Mouse (Mus musculus) forebrain, postnatal 0 days (tissue): ENCODE measurements at regions not wholly inside any gene's neighbourhood (a gene's known extent, or its start where the extent isn't known, plus 50 kb on each side); places are given as distances from the start of the nearest gene placed in this dataset.

Experiments
- ATAC-seq: fragments of 200-750 bp; cut with Nextera tagmentation; 2 replicates; pipeline ENCODE4 v1.8.0; 2017; ENCODE audit warnings: mild to moderate bottlenecking, moderate library complexity
- DNase-seq: peaks from one replicate; pipeline ENCODE4 v3.0.0-alpha.2; 2015
- H3K27ac ChIP-seq: fragments of 300-500 bp; sonication (generic); 2 replicates; pipeline ENCODE4 v1.5.1; 2014; ENCODE audit warnings: low read depth, mild to moderate bottlenecking, antibody characterized with exemption, low read length, moderate library complexity, mixed read lengths
- H3K27me3 ChIP-seq: fragments of 300-500 bp; sonication (generic); 2 replicates; pipeline ENCODE4 v1.6.1; 2014; ENCODE audit warnings: mild to moderate bottlenecking, low read length, mixed read lengths; ENCODE audit not compliant: insufficient read depth
- H3K36me3 ChIP-seq: fragments of 300-500 bp; sonication (generic); 2 replicates; pipeline ENCODE4 v1.6.1; 2014; ENCODE audit warnings: mild to moderate bottlenecking, moderate library complexity; ENCODE audit not compliant: insufficient read depth
- H3K4me1 ChIP-seq: fragments of 300-500 bp; sonication (generic); 2 replicates; pipeline ENCODE4 v1.6.1; 2014; ENCODE audit warnings: antibody characterized with exemption; ENCODE audit not compliant: insufficient read depth
- H3K4me2 ChIP-seq: fragments of 300-500 bp; sonication (generic); 2 replicates; pipeline ENCODE4 v1.6.1; 2014; ENCODE audit warnings: low read depth, mild to moderate bottlenecking, moderate library complexity
- H3K4me3 ChIP-seq: fragments of 300-500 bp; sonication (generic); 2 replicates; pipeline ENCODE4 v1.5.1; 2014; ENCODE audit warnings: low read depth, low read length, mixed read lengths
- H3K9ac ChIP-seq: fragments of 300-500 bp; sonication (generic); 2 replicates; pipeline ENCODE4 v1.6.1; 2014; ENCODE audit warnings: mild to moderate bottlenecking
- H3K9me3 ChIP-seq: fragments of 300-500 bp; sonication (generic); 2 replicates; pipeline ENCODE4 v1.6.1; 2016; ENCODE audit warnings: low read length
- CTCF ChIP-seq: sonication (generic); IDR thresholded peaks from 2 replicates; pipeline ENCODE4 v1.5.1; 2016; ENCODE audit warnings: antibody characterized with exemption, control low read depth, low read depth
- WGBS: fragments of 180-500 bp; shearing (Covaris S2); extraction: QIAGEN DNeasy Blood & Tissue Kit; methylation state at CpG from one replicate; pipeline ENCODE4 v1.1.7; 2014; 5-methylcytosine and 5-hydroxymethylcytosine counted together

GRCm38 (mm10) chr15:45266620-45267263 lies 5132.6 kb downstream of the 9330182O14Rik start:
- TF ChIP-seq CTCF = no peak
- DNase-seq (peak; percentile 31), ATAC-seq (no peak)
- Histone ChIP-seq H3K9ac (no peak overlapping the region), H3K36me3 (no peaks in the 10 kb centered on the region), H3K4me3 (no peak overlapping the region), H3K27me3 (no peaks in the 10 kb centered on the region), H3K27ac (no peak overlapping the region), H3K9me3 (no peaks in the 10 kb centered on the region), H3K4me2 (no peak overlapping the region), H3K4me1 (0 out of 2 replicates have a peak, but pooled peaks cover 3% of the 10 kb centered on the region)

- DNase-seq = peak; percentile 68
- Histone ChIP-seq H3K27ac (no peak overlapping the region), H3K4me3 (no peak overlapping the region), H3K9ac (no peak overlapping the region), H3K9me3 (no peaks in the 10 kb centered on the region), H3K4me1 (no peaks in the 10 kb centered on the region), H3K4me2 (no peak overlapping the region), H3K27me3 (no peaks in the 10 kb centered on the region), H3K36me3 (no peaks in the 10 kb centered on the region)
- peak; percentile 76 for ATAC-seq
- TF ChIP-seq CTCF = peak; percentile 60
- 61% methylated on average over 1 of the region's 1 CpGs for WGBS
Observed at GRCm38 (mm10) chr15:45273677-45274076, 5139.5 kb downstream of the 9330182O14Rik start.

- no peaks in the 10 kb centered on the region for H3K4me1 ChIP-seq
- no peaks in the 10 kb centered on the region for H3K36me3 ChIP-seq
- WGBS = 86% methylated on average over 5 of the region's 5 CpGs
- no peak overlapping the region for H3K9ac ChIP-seq
- H3K27ac ChIP-seq = no peak overlapping the region
- DNase-seq (no peak), ATAC-seq (no peak)
- H3K9me3 ChIP-seq = no peaks in the 10 kb centered on the region
- H3K4me3 ChIP-seq = no peak overlapping the region
- no peaks in the 10 kb centered on the region for H3K27me3 ChIP-seq
- no peak for TF ChIP-seq CTCF
- no peak overlapping the region for H3K4me2 ChIP-seq
Observed at GRCm38 (mm10) chr15:45321628-45322027, 5187.5 kb downstream of the 9330182O14Rik start.

GRCm38 (mm10) chr15:45350496-45350895 lies 5216.3 kb downstream of the 9330182O14Rik start:
- TF ChIP-seq CTCF = no peak
- WGBS = 62% methylated on average over 2 of the region's 2 CpGs
- no peak overlapping the region for H3K4me3 ChIP-seq
- H3K27ac ChIP-seq = no peak overlapping the region
- peak; percentile 38 for DNase-seq
- H3K9ac ChIP-seq = no peak overlapping the region
- H3K27me3 ChIP-seq = no peaks in the 10 kb centered on the region
- no peaks in the 10 kb centered on the region for H3K36me3 ChIP-seq
- H3K4me2 ChIP-seq = no peak overlapping the region
- H3K4me1 ChIP-seq = no peaks in the 10 kb centered on the region
- peak; percentile 88 for ATAC-seq
- H3K9me3 ChIP-seq = no peaks in the 10 kb centered on the region
